Mouse (Mus musculus): ENCODE data around the gene Epm2a. TPM values are rescaled to one million over a fixed set of nuclear protein-coding genes. Genes with fewer than 3 reads are reported as not detected.
"Not testable (repeated sequence)": the region's sequence is repeated elsewhere in the genome, so short reads cannot be mapped to it uniquely, and the experiment has no call there.

Gene Epm2a
- polyA plus RNA-seq (2014; fragmentation: Nextera tagmentation; extraction: Ambion mirVana) = 0.26 and 0.36 TPM in 2 replicates

- no peaks in the 10 kb centered on the region; the same call in none of the 2 replicates for H3K4me1 ChIP-seq (replicated peaks; ENCODE audit: control insufficient read depth, insufficient read depth, low read length)
- no peaks in the 10 kb centered on the region for H3K9me3 ChIP-seq (ENCODE audit: control insufficient read depth, low read length)
- H3K9ac ChIP-seq (ENCODE audit: low read depth, low read length) = peak within 1 kb of the TSS; percentile 89
- no peaks in the 10 kb centered on the region for H3K27me3 ChIP-seq (replicated peaks; ENCODE audit: control insufficient read depth, insufficient read depth, low read length)
- H3K27ac ChIP-seq (ENCODE audit: low read depth, low read length) = peak within 1 kb of the TSS; percentile 82
- under 1% methylated on average over 106 of the region's 106 CpGs for WGBS
- H3K4me3 ChIP-seq (ENCODE audit: low read depth, low read length) = peak within 1 kb of the TSS; percentile 77
- DNase-seq (ENCODE audit: low spot score) (peak; percentile 84), ATAC-seq (replicated peaks; ENCODE audit: low FRiP score) (peak; percentile 97)
- peak within 1 kb of the TSS; percentile 79 for H3K4me2 ChIP-seq
- no peaks in the 10 kb centered on the region for H3K36me3 ChIP-seq (ENCODE audit: control insufficient read depth, insufficient read depth, low read length)
Measured at GRCm38 (mm10) chr10:11343205-11344141, at the start of gene Epm2a. Epm2a (plus strand) TSS chr10:11343404.

- H3K27me3 ChIP-seq (replicated peaks; ENCODE audit: control insufficient read depth, insufficient read depth, low read length) = no peaks in the 10 kb centered on the region
- H3K27ac ChIP-seq (ENCODE audit: low read depth, low read length) = no peak overlapping the region
- no peak overlapping the region for H3K9ac ChIP-seq (ENCODE audit: low read depth, low read length)
- ATAC-seq (replicated peaks; ENCODE audit: low FRiP score) = no peak
- no peak overlapping the region for H3K4me3 ChIP-seq (ENCODE audit: low read depth, low read length)
- no peaks in the 10 kb centered on the region for H3K9me3 ChIP-seq (ENCODE audit: control insufficient read depth, low read length)
- no peaks in the 10 kb centered on the region for H3K4me1 ChIP-seq (replicated peaks; ENCODE audit: control insufficient read depth, insufficient read depth, low read length)
- no peak overlapping the region for H3K4me2 ChIP-seq
- no peaks in the 10 kb centered on the region for H3K36me3 ChIP-seq (ENCODE audit: control insufficient read depth, insufficient read depth, low read length)
- 88% methylated on average over 6 of the region's 6 CpGs for WGBS
- no peak for DNase-seq (ENCODE audit: low spot score)
Measured at GRCm38 (mm10) chr10:11298418-11298817, 44.8 kb upstream of the Epm2a start.

GRCm38 (mm10) chr10:11305365-11306053 is 37.7 kb upstream of the Epm2a start:
- H3K27me3 ChIP-seq (replicated peaks; ENCODE audit: control insufficient read depth, insufficient read depth, low read length) = no peaks in the 10 kb centered on the region
- no peak overlapping the region for H3K4me3 ChIP-seq (ENCODE audit: low read depth, low read length)
- no peaks in the 10 kb centered on the region for H3K4me1 ChIP-seq (replicated peaks; ENCODE audit: control insufficient read depth, insufficient read depth, low read length)
- DNase-seq (ENCODE audit: low spot score) = no peak
- no peaks in the 10 kb centered on the region for H3K36me3 ChIP-seq (ENCODE audit: control insufficient read depth, insufficient read depth, low read length)
- H3K27ac ChIP-seq (ENCODE audit: low read depth, low read length) = no peak overlapping the region
- H3K9ac ChIP-seq (ENCODE audit: low read depth, low read length) = no peak overlapping the region
- no peak for ATAC-seq (replicated peaks; ENCODE audit: low FRiP score)
- H3K4me2 ChIP-seq = no peak overlapping the region
- WGBS = 74% methylated on average over 9 of the region's 9 CpGs
- H3K9me3 ChIP-seq (ENCODE audit: control insufficient read depth, low read length) = no peaks in the 10 kb centered on the region

- Histone ChIP-seq H3K4me1 (replicated peaks; ENCODE audit: control insufficient read depth, insufficient read depth, low read length) (no peaks in the 10 kb centered on the region; the same call in 1 of the 2 replicates), H3K27ac (ENCODE audit: low read depth, low read length) (no peak overlapping the region), H3K9me3 (ENCODE audit: control insufficient read depth, low read length) (no peaks in the 10 kb centered on the region), H3K4me3 (ENCODE audit: low read depth, low read length) (no peak overlapping the region), H3K27me3 (replicated peaks; ENCODE audit: control insufficient read depth, insufficient read depth, low read length) (no peaks in the 10 kb centered on the region), H3K36me3 (ENCODE audit: control insufficient read depth, insufficient read depth, low read length) (no peaks in the 10 kb centered on the region), H3K9ac (ENCODE audit: low read depth, low read length) (no peak overlapping the region), H3K4me2 (no peak overlapping the region)
- no peak for DNase-seq (ENCODE audit: low spot score)
- ATAC-seq (replicated peaks; ENCODE audit: low FRiP score) = no peak
- 55% methylated on average over 2 of the region's 2 CpGs for WGBS
Measured at GRCm38 (mm10) chr10:11306054-11306367, 37.2 kb upstream of the Epm2a start.

GRCm38 (mm10) chr10:11309866-11310265 is 33.3 kb upstream of the Epm2a start:
- Histone ChIP-seq H3K27ac (ENCODE audit: low read depth, low read length) (no peak overlapping the region), H3K27me3 (replicated peaks; ENCODE audit: control insufficient read depth, insufficient read depth, low read length) (no peaks in the 10 kb centered on the region), H3K9ac (ENCODE audit: low read depth, low read length) (no peak overlapping the region), H3K4me1 (replicated peaks; ENCODE audit: control insufficient read depth, insufficient read depth, low read length) (no peaks in the 10 kb centered on the region; the same call in 1 of the 2 replicates), H3K9me3 (ENCODE audit: control insufficient read depth, low read length) (no peaks in the 10 kb centered on the region), H3K4me2 (no peak overlapping the region), H3K4me3 (ENCODE audit: low read depth, low read length) (no peak overlapping the region), H3K36me3 (ENCODE audit: control insufficient read depth, insufficient read depth, low read length) (no peaks in the 10 kb centered on the region)
- 84% methylated on average over 1 of the region's 1 CpGs for WGBS
- no peak for DNase-seq (ENCODE audit: low spot score)
- ATAC-seq (replicated peaks; ENCODE audit: low FRiP score) = no peak

- Histone ChIP-seq H3K9ac (ENCODE audit: low read depth, low read length) (no peak overlapping the region), H3K36me3 (ENCODE audit: control insufficient read depth, insufficient read depth, low read length) (no peaks in the 10 kb centered on the region), H3K27ac (ENCODE audit: low read depth, low read length) (no peak overlapping the region), H3K27me3 (replicated peaks; ENCODE audit: control insufficient read depth, insufficient read depth, low read length) (no peaks in the 10 kb centered on the region), H3K4me2 (no peak overlapping the region), H3K9me3 (ENCODE audit: control insufficient read depth, low read length) (no peaks in the 10 kb centered on the region), H3K4me3 (ENCODE audit: low read depth, low read length) (no peak overlapping the region), H3K4me1 (replicated peaks; ENCODE audit: control insufficient read depth, insufficient read depth, low read length) (no peaks in the 10 kb centered on the region; the same call in 1 of the 2 replicates)
- ATAC-seq (replicated peaks; ENCODE audit: low FRiP score) (peak; percentile 76), DNase-seq (ENCODE audit: low spot score) (no peak)
Measured at GRCm38 (mm10) chr10:11310481-11310880, 32.7 kb upstream of the Epm2a start.

GRCm38 (mm10) chr10:11317856-11318454 is 25.2 kb upstream of the Epm2a start:
- not testable (repeated sequence) for H3K9me3 ChIP-seq (ENCODE audit: control insufficient read depth, low read length); H3K36me3 ChIP-seq (ENCODE audit: control insufficient read depth, insufficient read depth, low read length); H3K4me2 ChIP-seq; H3K27me3 ChIP-seq (replicated peaks; ENCODE audit: control insufficient read depth, insufficient read depth, low read length); H3K4me1 ChIP-seq (replicated peaks; ENCODE audit: control insufficient read depth, insufficient read depth, low read length); H3K4me3 ChIP-seq (ENCODE audit: low read depth, low read length); DNase-seq (ENCODE audit: low spot score); H3K27ac ChIP-seq (ENCODE audit: low read depth, low read length); H3K9ac ChIP-seq (ENCODE audit: low read depth, low read length); ATAC-seq (replicated peaks; ENCODE audit: low FRiP score)

- Histone ChIP-seq H3K4me1 (replicated peaks; ENCODE audit: control insufficient read depth, insufficient read depth, low read length) (peaks cover 9% of the 10 kb centered on the region), H3K4me3 (ENCODE audit: low read depth, low read length) (no peak overlapping the region), H3K9ac (ENCODE audit: low read depth, low read length) (no peak overlapping the region), H3K9me3 (ENCODE audit: control insufficient read depth, low read length) (no peaks in the 10 kb centered on the region), H3K36me3 (ENCODE audit: control insufficient read depth, insufficient read depth, low read length) (no peaks in the 10 kb centered on the region), H3K27me3 (replicated peaks; ENCODE audit: control insufficient read depth, insufficient read depth, low read length) (no peaks in the 10 kb centered on the region), H3K4me2 (no peak overlapping the region), H3K27ac (ENCODE audit: low read depth, low read length) (no peak overlapping the region)
- ATAC-seq (replicated peaks; ENCODE audit: low FRiP score) (no peak), DNase-seq (ENCODE audit: low spot score) (no peak)
- WGBS = 56% methylated on average over 1 of the region's 1 CpGs
Measured at GRCm38 (mm10) chr10:11319446-11319970, 23.7 kb upstream of the Epm2a start.

Measured in liver, embryonic 11.5 days (tissue).